Mouse (Mus musculus) spleen, postnatal 4 days (tissue): Measurements from ENCODE around the gene Stk24.
"Not testable (repeated sequence)": the region's sequence is repeated elsewhere in the genome, so short reads cannot be mapped to it uniquely, and the experiment has no call there.

Experiments used
- DNase-seq, 2 experiments: peaks; one replicate each; pipeline ENCODE4 v3.0.0; 2022; ENCODE audit warnings: low spot score in 2 of 2

The Stk24 gene

DNA sequence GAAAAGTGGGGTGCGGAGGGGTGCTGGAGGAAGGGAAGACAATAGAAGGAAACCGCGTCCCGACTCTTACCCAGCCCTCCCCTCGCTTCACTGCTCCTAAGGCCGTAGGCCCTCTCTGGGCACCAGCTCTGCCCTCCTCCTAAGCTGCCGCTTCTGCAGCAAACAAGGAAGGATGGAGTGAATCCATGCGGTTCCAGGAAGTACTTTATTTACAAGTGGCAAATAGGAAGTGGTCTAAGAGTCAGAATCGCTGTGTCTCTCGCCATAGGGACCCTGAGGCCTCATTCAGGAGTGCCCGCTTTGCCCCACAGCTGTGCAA lies at the start of gene Stk24:
Stk24 (minus strand) TSS at position 185 of the 319 bp plus-strand sequence.
- no peak for DNase-seq

DNA sequence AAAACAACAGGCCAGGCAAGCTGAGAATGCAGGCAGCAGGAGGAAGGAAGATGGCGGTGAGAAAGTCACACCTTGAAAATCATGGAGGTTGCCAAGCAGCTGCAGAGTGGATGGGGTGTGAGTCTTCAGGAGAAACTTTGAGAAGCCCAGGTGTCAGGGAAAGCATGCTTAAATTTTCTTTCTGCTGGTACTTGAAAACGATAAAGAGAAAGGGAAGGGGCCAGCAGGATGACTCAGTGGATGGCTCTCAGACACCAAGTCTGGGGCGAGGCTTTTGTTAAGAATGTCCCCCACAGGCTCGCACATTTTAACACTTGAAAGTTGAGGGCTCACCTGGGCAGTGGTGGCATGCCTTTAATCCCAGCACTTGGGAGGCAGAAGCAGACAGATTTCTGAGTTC lies 48.3 kb upstream of the Stk24 start:
- no peak for DNase-seq

DNA sequence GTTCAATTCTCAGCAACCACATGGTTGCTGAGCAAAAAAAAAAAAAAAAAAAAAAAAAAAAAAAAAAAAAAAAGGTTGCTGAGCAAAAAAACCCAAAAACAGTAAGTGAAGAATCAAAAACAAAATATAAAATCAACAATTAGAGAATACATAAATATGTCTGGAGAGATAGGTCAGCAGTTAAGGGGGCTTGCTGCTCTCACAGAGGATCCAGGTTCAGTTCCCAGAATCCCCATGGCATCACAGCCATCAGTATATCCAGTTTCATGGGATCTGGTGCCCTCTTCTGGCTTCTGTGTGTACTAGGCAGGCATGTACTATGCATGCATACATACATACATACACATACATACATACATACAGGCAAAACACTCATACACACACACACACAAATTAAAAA lies 46.9 kb upstream of the Stk24 start:
- no peak for DNase-seq

DNA sequence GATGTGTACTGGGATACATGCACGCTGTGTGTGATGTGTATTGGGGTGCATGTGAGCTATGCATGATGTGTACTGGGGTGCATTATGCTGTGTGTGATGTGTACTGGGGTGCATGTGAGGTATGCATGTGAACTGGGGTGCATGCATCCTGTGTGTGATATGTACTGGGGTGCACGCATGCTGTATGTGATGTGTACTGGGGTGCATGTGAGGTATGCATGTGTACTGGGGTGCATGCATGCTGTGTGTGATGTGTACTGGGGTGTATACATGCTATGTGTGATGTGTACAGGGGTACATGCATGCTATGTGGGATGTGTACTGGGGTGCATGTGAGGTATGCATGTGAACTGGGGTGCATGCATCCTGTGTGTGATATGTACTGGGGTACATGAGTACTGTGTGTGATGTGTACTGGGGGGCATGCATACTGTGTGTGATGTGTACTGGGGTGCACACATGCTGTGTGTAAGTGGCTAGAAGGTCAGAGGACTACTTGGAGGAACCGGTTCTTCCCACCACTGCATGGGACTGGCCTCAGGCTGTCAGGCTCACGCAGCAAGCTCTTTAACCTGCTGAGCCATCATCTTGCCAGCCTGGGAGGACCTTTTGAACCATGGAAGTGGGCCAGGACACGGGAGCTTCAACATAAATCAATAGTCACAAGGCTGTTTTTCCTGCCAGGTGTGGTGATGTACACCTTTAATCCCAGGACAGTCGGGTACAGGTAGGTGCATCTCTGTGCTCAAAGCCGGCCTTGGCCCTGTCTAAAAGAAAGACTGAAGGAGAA lies 45.4 kb upstream of the Stk24 start:
- no peak for DNase-seq

- no peak for DNase-seq
Observed at GRCm38 (mm10) chr14:121423341-121423751, 43.5 kb upstream of the Stk24 start.

GRCm38 (mm10) chr14:121422664-121423340 lies 43.0 kb upstream of the Stk24 start:
- peak in 1 of 2 experiments; percentile 38 for DNase-seq

DNA sequence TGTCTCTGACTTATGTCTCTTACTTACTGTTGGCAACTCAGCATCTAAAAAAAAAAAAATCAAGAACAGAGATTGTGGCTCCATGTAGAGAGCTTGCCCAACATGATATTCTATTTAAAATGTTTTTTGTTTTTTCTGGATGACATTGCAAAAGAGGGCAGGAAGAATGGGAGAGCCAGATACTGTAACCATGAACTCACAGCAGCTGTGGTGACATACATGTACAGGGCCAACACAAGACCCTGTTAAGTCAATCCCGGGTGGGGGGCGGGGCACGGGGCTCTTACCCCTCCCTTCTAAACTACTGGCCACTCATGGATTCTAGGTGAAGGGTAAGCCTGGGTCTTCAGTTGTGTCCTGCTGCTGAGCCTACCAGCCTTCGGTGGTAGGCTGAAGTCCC lies 42.2 kb upstream of the Stk24 start:
- DNase-seq = no peak

DNA sequence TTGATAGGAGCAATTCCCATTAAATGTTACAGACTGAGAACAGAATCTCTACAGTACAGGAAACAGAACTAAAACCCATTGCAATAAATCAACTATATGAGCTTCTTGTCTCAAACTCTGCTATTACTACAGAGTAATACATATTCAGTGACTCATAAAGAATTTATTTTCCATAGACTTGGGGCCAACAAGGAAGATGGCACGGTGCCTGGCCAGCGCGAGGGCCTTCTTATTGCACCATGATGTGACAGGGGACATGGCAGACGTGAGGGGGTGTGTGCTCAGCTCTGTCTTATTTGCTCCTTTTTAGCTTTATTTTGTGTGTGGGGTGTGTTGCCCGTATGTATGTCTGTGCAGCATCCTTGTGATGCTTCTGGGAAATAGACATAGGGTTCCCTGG lies 37.8 kb upstream of the Stk24 start:
- no peak for DNase-seq

GRCm38 (mm10) chr14:121416626-121417319 lies 37.0 kb upstream of the Stk24 start:
- no peak for DNase-seq

GRCm38 (mm10) chr14:121414635-121415241 lies 34.9 kb upstream of the Stk24 start:
- DNase-seq = no peak

GRCm38 (mm10) chr14:121413726-121414125 lies 33.9 kb upstream of the Stk24 start:
- DNase-seq = not testable (repeated sequence)

DNA sequence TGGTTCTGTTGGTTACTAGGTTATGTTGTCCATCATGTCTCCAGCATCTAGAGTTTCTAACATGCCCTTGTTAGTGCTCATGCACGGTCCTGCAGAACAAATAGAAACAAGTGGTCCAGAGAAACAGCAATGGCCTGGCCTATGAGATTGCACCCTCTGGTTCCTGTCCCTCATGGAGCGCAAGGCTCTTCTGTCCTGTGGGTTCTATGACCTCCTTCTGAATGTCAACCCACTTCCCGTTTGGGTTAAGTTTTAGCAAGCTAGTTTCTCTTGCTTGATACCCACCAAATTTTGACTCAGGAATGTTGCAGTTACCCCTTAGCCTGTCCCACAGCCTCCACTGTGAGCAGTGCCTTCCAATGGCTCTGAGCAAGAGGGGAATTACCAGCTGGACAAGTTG lies 29.1 kb upstream of the Stk24 start:
- no peak for DNase-seq

DNA sequence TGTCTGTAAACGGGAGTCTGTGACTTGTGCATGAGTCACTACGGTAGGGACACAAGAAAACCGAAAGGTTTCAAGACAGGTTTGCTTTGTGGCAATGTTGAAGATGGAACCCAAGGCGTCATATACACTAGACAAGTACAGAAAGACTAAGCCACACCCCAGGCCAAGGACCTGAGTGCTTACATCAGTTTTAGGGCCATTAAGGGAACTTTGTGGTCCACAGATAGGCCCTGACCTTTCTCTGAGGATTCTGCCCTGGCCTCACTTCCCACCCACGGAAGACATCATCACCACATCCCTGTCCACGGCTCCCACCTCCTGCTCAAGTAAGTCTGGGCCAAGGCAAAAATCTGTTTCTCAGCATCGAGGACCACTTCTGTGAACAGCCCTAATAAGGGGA lies 27.1 kb upstream of the Stk24 start:
- DNase-seq = no peak

GRCm38 (mm10) chr14:121405546-121405945 lies 25.7 kb upstream of the Stk24 start:
- no peak for DNase-seq

GRCm38 (mm10) chr14:121405120-121405519 lies 25.3 kb upstream of the Stk24 start:
- DNase-seq = no peak

- no peak for DNase-seq
Observed at GRCm38 (mm10) chr14:121399676-121400075, 19.9 kb upstream of the Stk24 start.

- no peak for DNase-seq
Observed at GRCm38 (mm10) chr14:121397471-121397870, 17.7 kb upstream of the Stk24 start.

GRCm38 (mm10) chr14:121395125-121395524 lies 15.3 kb upstream of the Stk24 start:
- no peak for DNase-seq

GRCm38 (mm10) chr14:121391927-121392326 lies 12.1 kb upstream of the Stk24 start:
- no peak for DNase-seq

GRCm38 (mm10) chr14:121387760-121388159 lies 7.9 kb upstream of the Stk24 start:
- DNase-seq = no peak

DNA sequence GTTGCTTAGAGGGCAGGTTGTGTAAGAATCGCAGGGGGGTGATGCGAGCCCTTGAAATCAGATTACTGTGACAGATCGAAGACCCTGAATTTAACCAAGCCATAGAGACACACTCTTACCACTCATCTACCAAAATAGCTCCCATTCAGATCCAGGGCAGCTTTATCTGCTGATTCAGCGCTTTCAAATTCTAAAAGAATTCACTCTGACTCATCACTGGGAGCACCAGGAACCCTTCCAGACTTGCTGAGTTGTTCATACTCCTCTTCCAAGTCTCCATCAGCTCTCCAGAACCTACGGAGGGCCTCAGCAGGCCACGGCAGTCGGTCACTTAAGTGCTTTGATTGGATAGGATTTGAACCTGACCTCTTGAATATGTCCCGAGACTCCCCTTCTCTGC lies 5.6 kb upstream of the Stk24 start:
- DNase-seq = no peak

- no peak for DNase-seq
Observed at GRCm38 (mm10) chr14:121383801-121384200, 4.0 kb upstream of the Stk24 start.
